Mouse (Mus musculus) forebrain, embryonic 14.5 days (tissue): ENCODE measurements around the gene Ccdc181. TPM values are rescaled to one million over a fixed set of nuclear protein-coding genes. Genes with fewer than 3 reads are reported as not detected.

Source experiments
- ATAC-seq: fragments of 200-750 bp; cut with Nextera tagmentation; 2 replicates; pipeline ENCODE4 v1.8.0; 2017; ENCODE audit warnings: mild to moderate bottlenecking, moderate library complexity
- DNase-seq: peaks from one replicate; pipeline ENCODE4 v3.0.0-alpha.2; 2015; ENCODE audit warnings: low spot score
- H3K27ac ChIP-seq: fragments of 300-500 bp; sonication (generic); 2 replicates; pipeline ENCODE4 v1.5.1; 2014; ENCODE audit warnings: low read depth, mild to moderate bottlenecking, control low read depth, low read length, moderate library complexity
- H3K27me3 ChIP-seq: fragments of 300-500 bp; sonication (generic); replicated peaks from 2 replicates; pipeline ENCODE4 v1.6.1; 2014; ENCODE audit warnings: low read length, control low read depth, mixed read lengths; ENCODE audit not compliant: control insufficient read depth, insufficient read depth
- H3K36me3 ChIP-seq: fragments of 300-500 bp; sonication (generic); 2 replicates; pipeline ENCODE4 v1.6.1; 2014; ENCODE audit warnings: low read length, control low read depth; ENCODE audit not compliant: control insufficient read depth, insufficient read depth
- H3K4me1 ChIP-seq: fragments of 300-500 bp; sonication (generic); 2 replicates; pipeline ENCODE4 v1.6.1; 2014; ENCODE audit warnings: antibody characterized with exemption, low read length, control low read depth; ENCODE audit not compliant: control insufficient read depth, insufficient read depth
- H3K4me2 ChIP-seq: fragments of 300-500 bp; sonication (generic); 2 replicates; pipeline ENCODE4 v1.6.1; 2014; ENCODE audit warnings: mild to moderate bottlenecking, control low read depth, low read length
- H3K4me3 ChIP-seq: fragments of 300-500 bp; sonication (generic); 2 replicates; pipeline ENCODE4 v1.5.1; 2014; ENCODE audit warnings: low read depth, low read length, control low read depth
- H3K9ac ChIP-seq: fragments of 300-500 bp; sonication (generic); 2 replicates; pipeline ENCODE4 v1.6.1; 2014; ENCODE audit warnings: mild to moderate bottlenecking, low read length, control low read depth, moderate library complexity
- H3K9me3 ChIP-seq: fragments of 300-500 bp; sonication (generic); replicated peaks from 2 replicates; pipeline ENCODE4 v1.6.1; 2016; ENCODE audit warnings: low read length, control low read depth, mixed read lengths; ENCODE audit not compliant: control insufficient read depth
- WGBS: fragments of 180-500 bp; shearing (Covaris S2); extraction: QIAGEN DNeasy Blood & Tissue Kit; methylation state at CpG from one replicate; pipeline ENCODE4 v1.1.7; 2014; 5-methylcytosine and 5-hydroxymethylcytosine counted together
- polyA plus RNA-seq: library from polyadenylated mRNA; unstranded; fragments of >200 nt; fragmentation: Nextera tagmentation; extraction: Ambion mirVana; gene quantifications from 2 replicates; pipeline ENCODE4 v1.2.1, GENCODE M21; 2014

Ccdc181 gene
- polyA plus RNA-seq, 1 experiment from 2014 or later: 20.8 TPM

DNA sequence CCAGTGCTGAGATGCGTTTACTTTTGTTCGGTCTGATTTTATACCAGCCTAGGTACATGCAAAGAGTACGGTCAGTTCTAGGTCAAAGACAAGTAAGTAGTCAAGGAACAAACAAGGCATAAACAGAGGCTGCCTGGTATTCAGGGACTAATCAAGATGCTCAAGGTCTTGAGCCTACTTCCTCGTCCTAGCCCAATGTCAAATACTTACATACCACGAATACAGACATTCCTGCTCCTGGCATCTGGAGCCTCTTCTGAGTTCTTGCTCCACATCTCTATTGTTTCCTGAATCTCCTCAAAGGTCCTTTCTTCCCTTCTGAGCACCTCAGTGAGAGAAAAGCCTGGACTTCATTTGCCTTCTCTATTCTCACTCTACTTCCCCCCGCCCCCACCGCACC, 4.4 kb upstream of the Ccdc181 start:
- Histone ChIP-seq H3K4me1 (no peaks in the 10 kb centered on the region), H3K4me3 (no peak overlapping the region), H3K36me3 (no peaks in the 10 kb centered on the region), H3K27me3 (no peaks in the 10 kb centered on the region), H3K9ac (no peak overlapping the region), H3K4me2 (no peak overlapping the region), H3K9me3 (no peaks in the 10 kb centered on the region), H3K27ac (no peak overlapping the region)
- DNase-seq (no peak), ATAC-seq (no peak)
- WGBS: 88% methylated on average over 7 of the region's 7 CpGs

DNA sequence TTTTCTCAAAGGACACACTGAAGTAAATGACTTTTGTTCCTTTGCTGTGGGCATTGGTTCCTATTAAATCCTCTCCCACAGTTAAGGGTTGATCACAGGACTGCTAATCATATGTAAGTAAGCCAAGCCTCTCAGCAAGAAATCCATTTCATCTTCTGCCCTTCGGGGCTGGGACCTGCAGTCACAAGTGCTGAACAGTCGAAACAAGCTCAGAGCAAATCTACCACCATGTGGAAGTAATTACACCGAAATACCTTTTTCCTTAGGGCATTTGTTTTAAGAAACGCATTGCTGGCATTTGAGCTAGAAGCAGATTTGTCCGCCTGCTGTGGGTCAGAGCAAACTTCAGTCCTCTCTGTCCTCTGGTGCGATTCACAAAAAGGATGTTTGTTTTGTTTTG, 1.7 kb upstream of the Ccdc181 start:
- WGBS: 89% methylated on average over 6 of the region's 6 CpGs
- H3K27ac ChIP-seq: no peak overlapping the region
- ATAC-seq (no peak), DNase-seq (no peak)
- H3K27me3 ChIP-seq: no peaks in the 10 kb centered on the region
- no peak overlapping the region for H3K9ac ChIP-seq
- no peak overlapping the region for H3K4me3 ChIP-seq
- H3K4me2 ChIP-seq: no peak overlapping the region
- H3K4me1 ChIP-seq: no peaks in the 10 kb centered on the region
- H3K9me3 ChIP-seq: no peaks in the 10 kb centered on the region
- H3K36me3 ChIP-seq: no peaks in the 10 kb centered on the region

DNA sequence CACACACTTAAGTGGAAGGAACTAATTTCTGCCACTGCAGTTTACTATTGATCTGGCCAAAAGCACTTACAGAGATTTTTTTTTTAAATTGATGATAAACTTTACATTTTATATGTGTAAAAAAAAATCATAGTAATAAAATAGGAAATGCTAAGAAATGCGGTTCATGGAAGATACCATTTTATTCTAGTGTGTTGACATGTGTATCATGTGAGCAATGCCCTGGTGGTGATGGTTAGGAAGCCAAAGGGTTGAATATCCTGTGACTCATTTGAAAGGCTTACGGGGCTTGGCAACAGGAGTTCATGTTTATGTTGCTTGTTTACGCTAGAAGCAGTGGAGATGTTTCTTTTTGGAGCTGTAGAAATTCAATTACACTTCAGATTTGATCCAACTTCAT, 1.2 kb downstream of the Ccdc181 start:
- H3K9me3 ChIP-seq: no peaks in the 10 kb centered on the region
- DNase-seq (no peak), ATAC-seq (no peak)
- no peaks in the 10 kb centered on the region for H3K4me1 ChIP-seq
- H3K36me3 ChIP-seq: 0 out of 2 replicates have a peak, but pooled peaks cover 6% of the 10 kb centered on the region
- WGBS: 89% methylated on average over 3 of the region's 3 CpGs
- H3K4me2 ChIP-seq: no peak overlapping the region
- no peak overlapping the region for H3K9ac ChIP-seq
- no peaks in the 10 kb centered on the region for H3K27me3 ChIP-seq
- H3K4me3 ChIP-seq: no peak overlapping the region
- no peak overlapping the region for H3K27ac ChIP-seq

GRCm38 (mm10) chr1:164279332-164279731, 3.9 kb downstream of the Ccdc181 start:
- Histone ChIP-seq H3K27ac (no peak overlapping the region), H3K9me3 (no peaks in the 10 kb centered on the region), H3K4me3 (no peak overlapping the region), H3K27me3 (no peaks in the 10 kb centered on the region), H3K36me3 (peaks cover 13% of the 10 kb centered on the region; the same call in 1 of the 2 replicates), H3K4me2 (no peak overlapping the region), H3K9ac (no peak overlapping the region), H3K4me1 (no peaks in the 10 kb centered on the region)
- ATAC-seq: no peak
- no peak for DNase-seq
- 77% methylated on average over 4 of the region's 4 CpGs for WGBS

DNA sequence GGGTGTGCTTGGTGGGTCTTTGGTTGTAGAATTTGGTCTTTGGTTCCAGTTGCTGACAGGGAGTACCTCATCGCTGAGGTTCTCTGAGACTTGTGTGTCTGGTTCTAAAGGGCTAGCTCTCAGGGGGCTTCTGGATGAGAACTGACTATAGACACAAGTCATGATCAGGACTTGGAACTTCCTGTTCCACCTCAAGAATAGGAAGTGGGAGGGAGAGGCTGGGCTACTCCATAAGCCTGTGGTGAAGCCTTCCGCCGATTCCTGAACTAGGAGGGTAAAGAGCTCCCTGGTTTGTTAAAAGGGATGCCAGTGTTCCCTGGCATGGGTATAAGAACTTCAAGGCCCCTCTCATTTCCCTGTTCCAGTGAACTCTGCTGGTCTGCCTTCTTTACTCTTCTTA, 8.6 kb downstream of the Ccdc181 start:
- H3K9ac ChIP-seq: no peak overlapping the region
- peaks cover 13% of the 10 kb centered on the region; the same call in 1 of the 2 replicates for H3K36me3 ChIP-seq
- H3K27me3 ChIP-seq: no peaks in the 10 kb centered on the region
- no peaks in the 10 kb centered on the region for H3K9me3 ChIP-seq
- ATAC-seq (no peak), DNase-seq (no peak)
- H3K4me2 ChIP-seq: no peak overlapping the region
- H3K4me3 ChIP-seq: no peak overlapping the region
- WGBS: 88% methylated on average over 3 of the region's 3 CpGs
- no peaks in the 10 kb centered on the region for H3K4me1 ChIP-seq
- no peak overlapping the region for H3K27ac ChIP-seq

DNA sequence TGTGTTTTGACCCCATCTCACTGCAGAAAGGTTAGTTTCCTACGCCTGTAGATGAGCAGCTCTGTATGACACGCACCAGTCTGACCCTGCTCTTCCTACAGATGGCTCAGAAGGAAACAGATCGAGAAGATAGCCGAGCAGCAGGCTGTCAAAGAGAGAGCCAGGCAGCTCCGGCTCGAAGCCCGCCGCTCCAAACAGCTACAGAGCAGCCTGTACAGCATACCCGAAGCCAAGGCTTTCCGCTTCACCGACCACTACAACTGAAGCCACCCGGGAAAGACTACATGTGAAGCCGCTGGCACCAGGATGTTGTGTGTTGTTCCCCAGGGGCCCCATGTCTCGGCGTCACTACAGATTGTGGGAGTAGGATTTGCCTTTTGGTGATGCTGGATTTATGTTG, 12.0 kb downstream of the Ccdc181 start:
- ATAC-seq: no peak; the same call in 1 of the 2 replicates
- Histone ChIP-seq H3K9me3 (no peaks in the 10 kb centered on the region), H3K36me3 (peaks cover 28% of the 10 kb centered on the region), H3K4me3 (no peak overlapping the region), H3K4me2 (no peak overlapping the region), H3K4me1 (no peaks in the 10 kb centered on the region), H3K9ac (no peak overlapping the region), H3K27ac (no peak overlapping the region), H3K27me3 (no peaks in the 10 kb centered on the region)
- peak; percentile 17 for DNase-seq
- WGBS: 60% methylated on average over 15 of the region's 15 CpGs

GRCm38 (mm10) chr1:164292040-164292439, 16.7 kb downstream of the Ccdc181 start:
- no peak overlapping the region for H3K4me2 ChIP-seq
- no peaks in the 10 kb centered on the region for H3K27me3 ChIP-seq
- H3K9ac ChIP-seq: no peak overlapping the region
- peaks cover 46% of the 10 kb centered on the region for H3K36me3 ChIP-seq
- H3K9me3 ChIP-seq: no peaks in the 10 kb centered on the region
- 91% methylated on average over 5 of the region's 5 CpGs for WGBS
- DNase-seq (no peak), ATAC-seq (no peak)
- H3K4me1 ChIP-seq: no peaks in the 10 kb centered on the region
- no peak overlapping the region for H3K27ac ChIP-seq
- no peak overlapping the region for H3K4me3 ChIP-seq

GRCm38 (mm10) chr1:164294071-164294470, 18.7 kb downstream of the Ccdc181 start:
- no peaks in the 10 kb centered on the region for H3K27me3 ChIP-seq
- no peak overlapping the region for H3K4me3 ChIP-seq
- no peaks in the 10 kb centered on the region for H3K9me3 ChIP-seq
- no peak overlapping the region for H3K27ac ChIP-seq
- DNase-seq (no peak), ATAC-seq (no peak)
- 94% methylated on average over 6 of the region's 6 CpGs for WGBS
- peaks cover 64% of the 10 kb centered on the region for H3K36me3 ChIP-seq
- no peak overlapping the region for H3K4me2 ChIP-seq
- no peaks in the 10 kb centered on the region for H3K4me1 ChIP-seq
- H3K9ac ChIP-seq: no peak overlapping the region

DNA sequence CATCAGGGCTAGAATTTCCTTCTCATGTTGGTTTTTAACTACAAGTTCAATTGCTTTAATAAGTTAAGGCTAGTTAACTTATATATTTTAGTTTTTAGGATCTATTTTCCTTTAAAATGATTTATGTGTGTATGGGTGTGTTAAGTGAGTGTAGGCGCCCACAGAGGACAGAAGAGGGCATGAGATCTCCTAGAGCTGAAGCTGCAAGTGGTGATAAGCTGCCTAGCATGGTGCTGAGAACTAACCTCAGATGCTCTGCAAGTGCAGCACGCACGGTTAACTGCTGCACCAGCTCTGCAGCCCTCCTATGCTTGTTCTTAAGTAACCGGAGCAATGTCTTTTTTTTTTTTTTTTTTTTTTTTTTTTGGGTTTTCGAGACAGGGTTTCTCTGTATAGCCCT, 21.1 kb downstream of the Ccdc181 start:
- DNase-seq (no peak), ATAC-seq (no peak)
- Histone ChIP-seq H3K9ac (no peak overlapping the region), H3K4me2 (no peak overlapping the region), H3K4me3 (no peak overlapping the region), H3K36me3 (peaks cover 68% of the 10 kb centered on the region), H3K27ac (no peak overlapping the region), H3K9me3 (no peaks in the 10 kb centered on the region), H3K4me1 (no peaks in the 10 kb centered on the region), H3K27me3 (no peaks in the 10 kb centered on the region)
- 97% methylated on average over 4 of the region's 5 CpGs for WGBS
